Mouse (Mus musculus) liver, embryonic 14.5 days (tissue): ENCODE data around the gene Ccnjl.

Experiments
- CTCF ChIP-seq: IDR thresholded peaks from 2 replicates; pipeline ENCODE4 v1.5.1; 2016; ENCODE audit warnings: antibody characterized with exemption, low read depth, control low read depth
- EP300 ChIP-seq: IDR thresholded peaks from 2 replicates; pipeline ENCODE4 v1.6.1; 2016; ENCODE audit warnings: antibody characterized with exemption, low read depth

DNA sequence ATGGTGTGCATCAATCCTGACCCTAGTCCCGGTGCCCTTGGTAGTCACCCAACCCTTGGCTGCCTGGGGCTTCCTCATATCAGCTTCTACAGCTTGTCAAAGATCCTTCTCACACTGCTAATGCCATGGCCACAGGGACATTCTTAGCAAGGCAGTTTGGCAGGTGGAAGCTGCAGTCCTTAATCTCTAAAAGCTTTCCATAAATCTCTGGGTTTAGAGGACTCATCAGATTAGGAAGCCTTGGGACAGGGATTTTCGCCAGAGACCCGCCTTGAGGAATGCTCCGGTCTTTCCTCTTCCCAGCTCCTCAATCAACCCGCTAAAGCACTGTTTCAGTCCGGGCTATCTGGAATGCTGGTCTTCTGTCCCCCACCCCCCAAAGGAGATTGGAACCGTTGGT is 16.2 kb downstream of the Ccnjl start:
- TF ChIP-seq CTCF (no peak), EP300 (no peak)
